Mouse (Mus musculus) myocyte (in vitro differentiated cells): ENCODE measurements around the gene Rgs9. TPM values are rescaled to one million over a fixed set of nuclear protein-coding genes. Genes with fewer than 3 reads are reported as not detected.

ENCODE experiments used
- H3K27me3 ChIP-seq: one replicate; pipeline ENCODE4 v1.6.1; 2011; ENCODE audit not compliant: control insufficient read depth, insufficient read depth, insufficient read length
- H3K36me3 ChIP-seq: one replicate; pipeline ENCODE4 v1.6.1; 2011; ENCODE audit not compliant: control insufficient read depth, insufficient read depth
- H3K4me2 ChIP-seq: one replicate; pipeline ENCODE4 v1.6.1; 2011; ENCODE audit warnings: low read depth, control low read depth
- H3K4me3 ChIP-seq: one replicate; pipeline ENCODE4 v1.5.1; 2011; ENCODE audit warnings: mild to moderate bottlenecking, control low read depth, moderate library complexity
- H3K79me2 ChIP-seq: one replicate; pipeline ENCODE4 v1.6.1; 2011; ENCODE audit not compliant: control insufficient read depth, insufficient read depth
- H3ac ChIP-seq: one replicate; pipeline ENCODE4 v1.6.1; 2011; ENCODE audit not compliant: control insufficient read depth, insufficient read length
- CEBPB ChIP-seq: IDR thresholded peaks from 2 replicates; pipeline ENCODE4 v1.6.1; 2011; ENCODE audit warnings: mild to moderate bottlenecking, moderate library complexity; ENCODE audit not compliant: poor library complexity, insufficient read depth, severe bottlenecking
- E2F4 ChIP-seq: IDR thresholded peaks from one replicate; pipeline ENCODE4 v1.6.1; 2011; ENCODE audit warnings: mild to moderate bottlenecking, control low read depth, moderate library complexity; ENCODE audit not compliant: insufficient read depth
- MAX ChIP-seq: IDR thresholded peaks from one replicate; pipeline ENCODE4 v1.6.1; 2011; ENCODE audit warnings: low read depth, mild to moderate bottlenecking, control low read depth
- MYOD1 ChIP-seq, 3 experiments: IDR thresholded peaks; one replicate each; pipeline ENCODE4 v1.6.1; 2011; ENCODE audit warnings: control low read depth in 2 of 3, low read depth in 2 of 3, mild to moderate bottlenecking in 2 of 3, moderate library complexity in 1 of 3; ENCODE audit not compliant: insufficient read length in 2 of 3, control insufficient read depth in 1 of 3
- MYOG ChIP-seq, 3 experiments: IDR thresholded peaks; one replicate each; pipeline ENCODE4 v1.6.1; 2011; ENCODE audit warnings: control low read depth in 2 of 3, low read depth in 2 of 3, mild to moderate bottlenecking in 2 of 3; ENCODE audit not compliant: insufficient read length in 2 of 3, control insufficient read depth in 1 of 3, insufficient read depth in 1 of 3
- POLR2A ChIP-seq: IDR thresholded peaks from one replicate; pipeline ENCODE4 v1.6.1; 2011; ENCODE audit warnings: low read depth, mild to moderate bottlenecking, control low read depth, moderate library complexity; ENCODE audit not compliant: insufficient read length
- POLR2AphosphoS2 ChIP-seq: IDR thresholded peaks from one replicate; pipeline ENCODE4 v1.6.1; 2011; ENCODE audit warnings: low read depth, control low read depth; ENCODE audit not compliant: insufficient read length
- REST ChIP-seq: IDR thresholded peaks from one replicate; pipeline ENCODE4 v1.6.1; 2011; ENCODE audit warnings: mild to moderate bottlenecking, control low read depth, moderate library complexity; ENCODE audit not compliant: insufficient read depth, insufficient read length
- SRF ChIP-seq: IDR thresholded peaks from one replicate; pipeline ENCODE4 v1.6.1; 2011; ENCODE audit warnings: low read depth; ENCODE audit not compliant: control insufficient read depth, insufficient read length
- TCF12 ChIP-seq: IDR thresholded peaks from one replicate; pipeline ENCODE4 v1.6.1; 2011; ENCODE audit warnings: mild to moderate bottlenecking, control low read depth; ENCODE audit not compliant: poor library complexity, insufficient read depth, severe bottlenecking
- TCF3 ChIP-seq: IDR thresholded peaks from one replicate; pipeline ENCODE4 v1.6.1; 2011; ENCODE audit warnings: low read depth, control low read depth; ENCODE audit not compliant: insufficient read length
- USF1 ChIP-seq: IDR thresholded peaks from one replicate; pipeline ENCODE4 v1.6.1; 2011; ENCODE audit warnings: low read depth, mild to moderate bottlenecking, control low read depth, moderate library complexity
- polyA plus RNA-seq: library from polyadenylated mRNA; unstranded; fragments of >200 nt; fragmentation: generic; extraction: Trizol; gene quantifications from one replicate; pipeline ENCODE4 v1.2.1, GENCODE M21; 2012; ENCODE audit warnings: missing spikeins

Rgs9 gene
- polyA plus RNA-seq, 1 experiment, result not detected

- Histone ChIP-seq H3K36me3 (no peaks in the 10 kb centered on the region), H3K4me3 (no peak overlapping the region), H3K27me3 (no peaks in the 10 kb centered on the region), H3K79me2 (no peaks in the 10 kb centered on the region), H3ac (no peak overlapping the region), H3K4me2 (no peak overlapping the region)
- TF ChIP-seq USF1 (no peak), CEBPB (no peak), E2F4 (no peak), MAX (no peak), POLR2AphosphoS2 (no peak), MYOD1 (IDR thresholded peaks at IDR 0.05; ENCODE audit: control insufficient read depth in 1 of 3, insufficient read length in 2 of 3, low read depth in 2 of 3) (no peak), TCF12 (no peak), MYOG (IDR thresholded peaks at IDR 0.05; ENCODE audit: control insufficient read depth in 1 of 3, insufficient read depth in 1 of 3, insufficient read length in 2 of 3, low read depth in 2 of 3) (no peak), POLR2A (no peak), SRF (no peak), REST (no peak), TCF3 (no peak)
Measured at GRCm38 (mm10) chr11:109269283-109269661, 28.7 kb downstream of the Rgs9 start.

GRCm38 (mm10) chr11:109266161-109266910 is 31.6 kb downstream of the Rgs9 start:
- Histone ChIP-seq H3K4me3 (no peak overlapping the region), H3K36me3 (no peaks in the 10 kb centered on the region), H3ac (no peak overlapping the region), H3K27me3 (no peaks in the 10 kb centered on the region), H3K4me2 (no peak overlapping the region), H3K79me2 (no peaks in the 10 kb centered on the region)
- TF ChIP-seq TCF12 (no peak), CEBPB (no peak), POLR2AphosphoS2 (no peak), TCF3 (no peak), SRF (no peak), MYOD1 (IDR thresholded peaks at IDR 0.05; ENCODE audit: control insufficient read depth in 1 of 3, insufficient read length in 2 of 3, low read depth in 2 of 3) (no peak), POLR2A (no peak), E2F4 (no peak)

GRCm38 (mm10) chr11:109264159-109264768 is 33.7 kb downstream of the Rgs9 start:
- Histone ChIP-seq H3K4me2 (no peak overlapping the region), H3ac (no peak overlapping the region)
- no peak for TF ChIP-seq TCF12
- TF ChIP-seq MAX, result no peak
- TF ChIP-seq SRF, result no peak
- no peak for TF ChIP-seq POLR2AphosphoS2
- no peak for TF ChIP-seq POLR2A
- no peak for TF ChIP-seq MYOD1 (IDR thresholded peaks at IDR 0.05; ENCODE audit: control insufficient read depth in 1 of 3, insufficient read length in 2 of 3, low read depth in 2 of 3)
- TF ChIP-seq E2F4, result no peak
- TF ChIP-seq CEBPB, result no peak
- TF ChIP-seq REST, result no peak
- no peak for TF ChIP-seq TCF3
- no peak for TF ChIP-seq MYOG (IDR thresholded peaks at IDR 0.05; ENCODE audit: control insufficient read depth in 1 of 3, insufficient read depth in 1 of 3, insufficient read length in 2 of 3, low read depth in 2 of 3)
- TF ChIP-seq USF1, result no peak

DNA sequence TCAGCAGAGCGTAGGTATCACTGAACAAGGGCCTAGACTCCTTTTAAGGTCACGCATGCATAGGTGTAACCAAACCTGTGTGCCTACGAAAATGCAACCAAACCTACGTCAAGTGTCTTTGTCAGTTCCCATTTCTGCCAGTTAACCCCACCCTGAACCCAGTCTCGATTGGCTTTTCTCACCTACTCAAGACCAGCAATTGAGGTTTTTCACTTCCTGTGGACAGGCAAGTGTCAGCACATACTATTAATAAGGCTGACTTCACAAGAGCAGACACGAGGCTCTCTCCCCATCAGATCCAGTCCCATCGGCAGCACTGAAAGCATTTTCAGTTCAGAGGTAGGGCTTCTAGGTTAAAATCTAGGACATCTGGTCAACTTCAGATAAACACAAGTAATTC is 37.4 kb downstream of the Rgs9 start:
- no peak overlapping the region for H3K4me3 ChIP-seq
- no peak for TF ChIP-seq MYOD1 (IDR thresholded peaks at IDR 0.05; ENCODE audit: control insufficient read depth in 1 of 3, insufficient read length in 2 of 3, low read depth in 2 of 3)
- no peak for TF ChIP-seq POLR2A
- TF ChIP-seq TCF3, result no peak
- no peak for TF ChIP-seq E2F4
- TF ChIP-seq REST, result no peak
- TF ChIP-seq USF1, result no peak
- no peak for TF ChIP-seq TCF12
- TF ChIP-seq SRF, result no peak
- TF ChIP-seq MYOG (IDR thresholded peaks at IDR 0.05; ENCODE audit: control insufficient read depth in 1 of 3, insufficient read depth in 1 of 3, insufficient read length in 2 of 3, low read depth in 2 of 3), result no peak
- TF ChIP-seq MAX, result no peak
- no peak for TF ChIP-seq CEBPB
- no peak for TF ChIP-seq POLR2AphosphoS2

More at GRCm38 (mm10) chr11:109264159-109264768, 33.7 kb downstream of the Rgs9 start:
- H3K27me3 ChIP-seq, result peaks cover 4% of the 10 kb centered on the region
- H3K79me2 ChIP-seq, result no peaks in the 10 kb centered on the region
- H3K4me3 ChIP-seq, result no peak overlapping the region
- no peaks in the 10 kb centered on the region for H3K36me3 ChIP-seq

More for the DNA sequence above, 37.4 kb downstream of the Rgs9 start:
- Histone ChIP-seq H3K27me3 (peaks cover 4% of the 10 kb centered on the region), H3K36me3 (no peaks in the 10 kb centered on the region), H3K79me2 (no peaks in the 10 kb centered on the region), H3K4me2 (no peak overlapping the region), H3ac (no peak overlapping the region)
